ENCODE assay signal across 19 mouse cellular contexts in the genomic region with DNA sequence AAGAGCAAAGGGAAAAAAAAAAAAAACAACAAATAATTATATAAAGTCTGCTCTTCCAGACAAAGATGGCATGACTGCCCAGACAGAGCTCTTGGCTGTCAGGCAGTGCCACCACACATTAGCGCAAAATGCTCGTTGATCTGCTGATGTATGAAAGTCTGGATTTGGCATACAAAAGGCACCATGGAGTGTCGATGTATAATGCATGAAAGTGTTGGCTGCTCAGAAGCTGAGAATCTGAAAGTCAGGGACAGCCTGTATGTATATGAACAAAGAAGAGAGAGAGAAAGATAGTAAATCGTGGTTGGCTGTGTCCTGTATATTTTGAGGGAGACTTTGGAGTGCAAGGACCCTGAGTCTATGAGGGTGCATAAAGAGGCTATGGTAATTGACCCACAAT.
DNase-seq lines count a peak whose midpoint lies in the region; ATAC-seq lines count a peak whose summit lies in the region.
"Had no signal": no experiment of that assay in that cellular context is flagged by ENCODE, and none has a peak within 500 bp of the region (broad histone marks: within the 10 kb centered on the region; RNA-seq: fewer than 3 reads in every experiment).

No protein-coding gene starts in this region.

- no peak overlapping the region for H3K4me2 ChIP-seq in midbrain, embryonic 15.5 days
- no peak overlapping the region for H3K4me2 ChIP-seq in heart, embryonic 12.5 days
- H3K4me2 ChIP-seq: heart, embryonic 13.5 days; intestine, embryonic 15.5 days; liver, embryonic 11.5 days; neural tube, embryonic 13.5 days; stomach, embryonic 15.5 days had no signal

- H3K4me1 ChIP-seq in midbrain, embryonic 15.5 days: no peaks in the 10 kb centered on the region
- no peaks in the 10 kb centered on the region for H3K4me1 ChIP-seq in heart, embryonic 12.5 days (replicated peaks)
- H3K4me1 ChIP-seq: heart, embryonic 13.5 days; intestine, embryonic 15.5 days; neural tube, embryonic 13.5 days; stomach, embryonic 15.5 days had no signal

- H3K27ac ChIP-seq in midbrain, embryonic 15.5 days: no peak overlapping the region
- H3K27ac ChIP-seq in heart, embryonic 12.5 days (ENCODE audit: poor library complexity, severe bottlenecking): no peak overlapping the region
- H3K27ac ChIP-seq: heart, embryonic 13.5 days; intestine, embryonic 15.5 days; neural tube, embryonic 13.5 days; stomach, embryonic 15.5 days had no signal

- H3K9ac ChIP-seq in midbrain, embryonic 15.5 days: no peak overlapping the region
- H3K9ac ChIP-seq in heart, embryonic 12.5 days: no peak overlapping the region
- H3K9ac ChIP-seq: heart, embryonic 13.5 days; intestine, embryonic 15.5 days; neural tube, embryonic 13.5 days; stomach, embryonic 15.5 days had no signal

- peak; percentile 67 for ATAC-seq in frontal cortex, adult (ENCODE audit: low TSS enrichment)
- peak; percentile 52; the same call in 1 of the 2 replicates for ATAC-seq in midbrain, embryonic 15.5 days (replicated peaks)
- ATAC-seq in heart, embryonic 12.5 days (ENCODE audit: insufficient number of reproducible peaks, low FRiP score): no peak
- ATAC-seq: intestine, embryonic 15.5 days had no signal

- DNase-seq in frontal cortex, postnatal 10 days (ENCODE audit: low spot score in 2 of 2): no peak
- peak; percentile 6 for DNase-seq in brain, adult 2 months (ENCODE audit: low read depth, low spot score)
- peak; percentile 52 for DNase-seq in brain, embryonic 18.5 days (ENCODE audit: low read depth, low spot score)
- DNase-seq in spleen, postnatal 14 days (ENCODE audit: low spot score in 2 of 2): no peak
- DNase-seq: adrenal gland, postnatal 36 days; cerebellum, postnatal 25 days; heart, postnatal 36 days; kidney, postnatal 4 days; lung, adult 2 months; lung, postnatal 36 days had no signal

- WGBS in midbrain, embryonic 15.5 days: 43% methylated on average over 4 of the region's 4 CpGs
- 86% methylated on average over 4 of the region's 4 CpGs for WGBS in heart, embryonic 12.5 days

- no peaks in the 10 kb centered on the region for H3K27me3 ChIP-seq in midbrain, embryonic 15.5 days (replicated peaks)
- no peaks in the 10 kb centered on the region for H3K27me3 ChIP-seq in heart, embryonic 12.5 days (replicated peaks)
- H3K27me3 ChIP-seq: heart, embryonic 13.5 days; intestine, embryonic 15.5 days; neural tube, embryonic 13.5 days; stomach, embryonic 15.5 days had no signal

- H3K36me3 ChIP-seq in midbrain, embryonic 15.5 days (replicated peaks): no peaks in the 10 kb centered on the region
- H3K36me3 ChIP-seq in heart, embryonic 12.5 days: no peaks in the 10 kb centered on the region
- H3K36me3 ChIP-seq: heart, embryonic 13.5 days; intestine, embryonic 15.5 days; neural tube, embryonic 13.5 days; stomach, embryonic 15.5 days had no signal

- no peaks in the 10 kb centered on the region for H3K9me3 ChIP-seq in midbrain, embryonic 15.5 days
- H3K9me3 ChIP-seq in heart, embryonic 12.5 days (replicated peaks): 0 out of 2 replicates have a peak, but pooled peaks cover 3% of the 10 kb centered on the region
- H3K9me3 ChIP-seq: heart, embryonic 13.5 days; intestine, embryonic 15.5 days; neural tube, embryonic 13.5 days; stomach, embryonic 15.5 days had no signal

- H3K4me3 ChIP-seq in midbrain, embryonic 15.5 days: no peak overlapping the region
- no peak overlapping the region for H3K4me3 ChIP-seq in heart, embryonic 12.5 days
- H3K4me3 ChIP-seq: erythroblast, embryonic 14.5 days; heart, embryonic 13.5 days; intestine, embryonic 15.5 days; neural tube, embryonic 13.5 days; stomach, embryonic 15.5 days had no signal

Comparison
In these comparisons a context has a peak if more than half of its experiments do, and no peak if none do; other contexts are left out.
1. DNase-seq: peak in brain, adult 2 months (single experiment) and brain, embryonic 18.5 days (single experiment); none in frontal cortex, postnatal 10 days (0 of 2) and spleen, postnatal 14 days (0 of 2).